Mouse (Mus musculus): ENCODE results near the gene Gm20388. TPM values are rescaled to one million over a fixed set of nuclear protein-coding genes. Genes with fewer than 3 reads are reported as not detected.

Gm20388 gene
- polyA plus RNA-seq, 1 experiment from 2014 or later = 12.4 TPM

GRCm38 (mm10) chr8:122834416-122834815 lies 2923.8 kb downstream of the Gm20388 start:
- 82% methylated on average over 8 of the region's 8 CpGs for WGBS
- H3K27me3 ChIP-seq (replicated peaks; ENCODE audit: control insufficient read depth, insufficient read depth, low read length) = no peaks in the 10 kb centered on the region
- no peak for ATAC-seq
- H3K9ac ChIP-seq (ENCODE audit: low read depth, low read length) = no peak overlapping the region
- no peak overlapping the region for H3K4me3 ChIP-seq (ENCODE audit: low read length)
- H3K9me3 ChIP-seq (ENCODE audit: control insufficient read depth, low read length) = no peaks in the 10 kb centered on the region
- H3K27ac ChIP-seq (ENCODE audit: low read depth, low read length) = no peak overlapping the region
- no peaks in the 10 kb centered on the region for H3K4me1 ChIP-seq (ENCODE audit: control insufficient read depth, insufficient read depth, low read depth, low read length)
- no peaks in the 10 kb centered on the region for H3K36me3 ChIP-seq (ENCODE audit: control insufficient read depth, insufficient read depth, low read length)
- H3K4me2 ChIP-seq (ENCODE audit: low read length) = no peak overlapping the region

GRCm38 (mm10) chr8:122834971-122835370 lies 2924.3 kb downstream of the Gm20388 start:
- Histone ChIP-seq H3K4me2 (ENCODE audit: low read length) (no peak overlapping the region), H3K36me3 (ENCODE audit: control insufficient read depth, insufficient read depth, low read length) (no peaks in the 10 kb centered on the region), H3K4me3 (ENCODE audit: low read length) (no peak overlapping the region), H3K4me1 (ENCODE audit: control insufficient read depth, insufficient read depth, low read depth, low read length) (no peaks in the 10 kb centered on the region), H3K27me3 (replicated peaks; ENCODE audit: control insufficient read depth, insufficient read depth, low read length) (no peaks in the 10 kb centered on the region), H3K9me3 (ENCODE audit: control insufficient read depth, low read length) (no peaks in the 10 kb centered on the region), H3K27ac (ENCODE audit: low read depth, low read length) (no peak overlapping the region), H3K9ac (ENCODE audit: low read depth, low read length) (no peak overlapping the region)
- ATAC-seq = peak; percentile 70
- WGBS = 25% methylated on average over 8 of the region's 8 CpGs

- Histone ChIP-seq H3K4me2 (ENCODE audit: low read length) (no peak overlapping the region), H3K9ac (ENCODE audit: low read depth, low read length) (no peak overlapping the region), H3K4me1 (ENCODE audit: control insufficient read depth, insufficient read depth, low read depth, low read length) (no peaks in the 10 kb centered on the region), H3K36me3 (ENCODE audit: control insufficient read depth, insufficient read depth, low read length) (no peaks in the 10 kb centered on the region), H3K4me3 (ENCODE audit: low read length) (no peak overlapping the region), H3K9me3 (ENCODE audit: control insufficient read depth, low read length) (no peaks in the 10 kb centered on the region), H3K27me3 (replicated peaks; ENCODE audit: control insufficient read depth, insufficient read depth, low read length) (no peaks in the 10 kb centered on the region), H3K27ac (ENCODE audit: low read depth, low read length) (no peak overlapping the region)
- 86% methylated on average over 12 of the region's 12 CpGs for WGBS
- ATAC-seq = no peak
Observed at GRCm38 (mm10) chr8:122836199-122836598, 2925.6 kb downstream of the Gm20388 start.

GRCm38 (mm10) chr8:122836696-122837095 lies 2926.1 kb downstream of the Gm20388 start:
- H3K9me3 ChIP-seq (ENCODE audit: control insufficient read depth, low read length) = no peaks in the 10 kb centered on the region
- H3K27ac ChIP-seq (ENCODE audit: low read depth, low read length) = no peak overlapping the region
- 92% methylated on average over 13 of the region's 13 CpGs for WGBS
- no peaks in the 10 kb centered on the region for H3K27me3 ChIP-seq (replicated peaks; ENCODE audit: control insufficient read depth, insufficient read depth, low read length)
- no peak overlapping the region for H3K9ac ChIP-seq (ENCODE audit: low read depth, low read length)
- no peak overlapping the region for H3K4me3 ChIP-seq (ENCODE audit: low read length)
- no peaks in the 10 kb centered on the region for H3K36me3 ChIP-seq (ENCODE audit: control insufficient read depth, insufficient read depth, low read length)
- ATAC-seq = no peak
- H3K4me2 ChIP-seq (ENCODE audit: low read length) = no peak overlapping the region
- no peaks in the 10 kb centered on the region for H3K4me1 ChIP-seq (ENCODE audit: control insufficient read depth, insufficient read depth, low read depth, low read length)

GRCm38 (mm10) chr8:122844161-122844560 lies 2933.5 kb downstream of the Gm20388 start:
- no peaks in the 10 kb centered on the region; the same call in 1 of the 2 replicates for H3K4me1 ChIP-seq (ENCODE audit: control insufficient read depth, insufficient read depth, low read depth, low read length)
- H3K4me2 ChIP-seq (ENCODE audit: low read length) = no peak overlapping the region
- no peaks in the 10 kb centered on the region for H3K36me3 ChIP-seq (ENCODE audit: control insufficient read depth, insufficient read depth, low read length)
- no peak for ATAC-seq
- H3K9ac ChIP-seq (ENCODE audit: low read depth, low read length) = no peak overlapping the region
- H3K27ac ChIP-seq (ENCODE audit: low read depth, low read length) = no peak overlapping the region
- no peaks in the 10 kb centered on the region for H3K9me3 ChIP-seq (ENCODE audit: control insufficient read depth, low read length)
- no peak overlapping the region for H3K4me3 ChIP-seq (ENCODE audit: low read length)
- WGBS = 78% methylated on average over 3 of the region's 3 CpGs
- no peaks in the 10 kb centered on the region for H3K27me3 ChIP-seq (replicated peaks; ENCODE audit: control insufficient read depth, insufficient read depth, low read length)

GRCm38 (mm10) chr8:122845662-122846061 lies 2935.0 kb downstream of the Gm20388 start:
- H3K4me2 ChIP-seq (ENCODE audit: low read length) = no peak overlapping the region
- no peaks in the 10 kb centered on the region for H3K9me3 ChIP-seq (ENCODE audit: control insufficient read depth, low read length)
- no peak for ATAC-seq
- H3K4me1 ChIP-seq (ENCODE audit: control insufficient read depth, insufficient read depth, low read depth, low read length) = no peaks in the 10 kb centered on the region; the same call in 1 of the 2 replicates
- no peak overlapping the region for H3K4me3 ChIP-seq (ENCODE audit: low read length)
- H3K27ac ChIP-seq (ENCODE audit: low read depth, low read length) = no peak overlapping the region
- WGBS = 70% methylated on average over 4 of the region's 4 CpGs
- no peaks in the 10 kb centered on the region for H3K27me3 ChIP-seq (replicated peaks; ENCODE audit: control insufficient read depth, insufficient read depth, low read length)
- no peaks in the 10 kb centered on the region for H3K36me3 ChIP-seq (ENCODE audit: control insufficient read depth, insufficient read depth, low read length)
- no peak overlapping the region for H3K9ac ChIP-seq (ENCODE audit: low read depth, low read length)

- Histone ChIP-seq H3K4me1 (ENCODE audit: control insufficient read depth, insufficient read depth, low read depth, low read length) (no peaks in the 10 kb centered on the region; the same call in none of the 2 replicates), H3K27me3 (replicated peaks; ENCODE audit: control insufficient read depth, insufficient read depth, low read length) (no peaks in the 10 kb centered on the region), H3K9me3 (ENCODE audit: control insufficient read depth, low read length) (no peaks in the 10 kb centered on the region), H3K36me3 (ENCODE audit: control insufficient read depth, insufficient read depth, low read length) (no peaks in the 10 kb centered on the region), H3K4me2 (ENCODE audit: low read length) (peak within 1 kb of the TSS; percentile 33; the same call in 1 of the 2 replicates), H3K27ac (ENCODE audit: low read depth, low read length) (no peak within 1 kb of the TSS), H3K9ac (ENCODE audit: low read depth, low read length) (no peak within 1 kb of the TSS), H3K4me3 (ENCODE audit: low read length) (no peak within 1 kb of the TSS)
- WGBS = 14% methylated on average over 17 of the region's 18 CpGs
- peak; percentile 90 for ATAC-seq
Observed at GRCm38 (mm10) chr8:122847829-122848561, 2937.4 kb downstream of the Gm20388 start, which contains the start of gene Cdh15. TSS of gene Cdh15 (plus strand) at chr8:122847966.

- Histone ChIP-seq H3K4me1 (ENCODE audit: control insufficient read depth, insufficient read depth, low read depth, low read length) (peaks cover 8% of the 10 kb centered on the region), H3K27me3 (replicated peaks; ENCODE audit: control insufficient read depth, insufficient read depth, low read length) (no peaks in the 10 kb centered on the region), H3K9me3 (ENCODE audit: control insufficient read depth, low read length) (no peaks in the 10 kb centered on the region), H3K4me3 (ENCODE audit: low read length) (no peak overlapping the region), H3K9ac (ENCODE audit: low read depth, low read length) (no peak overlapping the region), H3K4me2 (ENCODE audit: low read length) (no peak overlapping the region), H3K27ac (ENCODE audit: low read depth, low read length) (no peak overlapping the region), H3K36me3 (ENCODE audit: control insufficient read depth, insufficient read depth, low read length) (no peaks in the 10 kb centered on the region)
- 63% methylated on average over 7 of the region's 11 CpGs for WGBS
- ATAC-seq = no peak
Observed at GRCm38 (mm10) chr8:122849152-122849910, 2938.7 kb downstream of the Gm20388 start.

- Histone ChIP-seq H3K4me3 (ENCODE audit: low read length) (no peak overlapping the region), H3K9me3 (ENCODE audit: control insufficient read depth, low read length) (no peaks in the 10 kb centered on the region), H3K9ac (ENCODE audit: low read depth, low read length) (no peak overlapping the region), H3K4me2 (ENCODE audit: low read length) (no peak overlapping the region), H3K4me1 (ENCODE audit: control insufficient read depth, insufficient read depth, low read depth, low read length) (peaks cover 8% of the 10 kb centered on the region), H3K27me3 (replicated peaks; ENCODE audit: control insufficient read depth, insufficient read depth, low read length) (no peaks in the 10 kb centered on the region), H3K27ac (ENCODE audit: low read depth, low read length) (no peak overlapping the region), H3K36me3 (ENCODE audit: control insufficient read depth, insufficient read depth, low read length) (no peaks in the 10 kb centered on the region)
- no peak for ATAC-seq
- WGBS = 70% methylated on average over 3 of the region's 3 CpGs
Observed at GRCm38 (mm10) chr8:122850641-122851240, 2940.1 kb downstream of the Gm20388 start.
